Mouse (Mus musculus): ENCODE data around the gene Cps1. TPM values are rescaled to one million over a fixed set of nuclear protein-coding genes. Genes with fewer than 3 reads are reported as not detected.

Gene Cps1
- not detected for polyA plus RNA-seq (2017; shearing (Covaris generic))

DNA sequence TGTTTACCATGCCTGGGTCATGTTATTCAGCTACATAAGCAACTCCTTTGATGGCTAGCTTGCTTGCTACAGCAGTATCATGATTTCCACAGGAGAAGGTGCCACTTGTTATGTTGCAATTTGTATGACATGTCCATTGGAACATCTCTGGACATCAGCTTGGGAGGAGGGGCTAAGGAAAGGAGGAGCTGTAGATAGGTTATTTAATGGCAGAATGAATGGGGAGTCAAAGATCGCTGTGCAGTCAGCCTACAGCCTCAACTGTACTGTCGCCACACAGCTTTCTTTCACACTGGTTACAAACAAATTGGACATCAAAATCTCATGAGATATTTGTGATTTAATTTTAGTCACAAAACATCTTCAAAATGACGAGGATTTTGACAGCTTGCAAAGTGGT, at the start of gene Cps1:
Gene Cps1 (plus strand): TSS at position 230 of the 400 bp plus-strand sequence.

Other genes with a start within 250 kb of the Cps1 start
- under 1 TPM in 1 of 2 experiments, not detected in 1; 0.30 TPM for gene Myl1, start 177.6 kb upstream of the Cps1 start, polyA plus RNA-seq (2017; shearing (Covaris generic))
- gene Lancl1, start 84.2 kb upstream of the Cps1 start, polyA plus RNA-seq (2017; shearing (Covaris generic)): 10 to 100 TPM; 73.3 to 90.1 TPM

All from inflammation-experienced regulatory T-cells (primary cell).